Mouse (Mus musculus): ENCODE results near the gene Slc17a1. TPM values are rescaled to one million over a fixed set of nuclear protein-coding genes. Genes with fewer than 3 reads are reported as not detected.

Slc17a1 gene
- polyA plus RNA-seq (2014; fragmentation: Nextera tagmentation; extraction: Ambion mirVana): 0.31 and 0.53 TPM in 2 replicates

GRCm38 (mm10) chr13:23867405-23867804, at the start of gene Slc17a1:
Gene Slc17a1, plus strand, starts transcription at chr13:23867750.
- H3K36me3 ChIP-seq (ENCODE audit: control insufficient read depth, insufficient read depth, low read length): no peaks in the 10 kb centered on the region
- H3K9ac ChIP-seq (ENCODE audit: low read length): no peak within 1 kb of the TSS
- no peaks in the 10 kb centered on the region for H3K9me3 ChIP-seq (ENCODE audit: control insufficient read depth, low read length)
- no peak for ATAC-seq (replicated peaks; ENCODE audit: low FRiP score, low TSS enrichment, low read depth)
- no peaks in the 10 kb centered on the region for H3K4me1 ChIP-seq (replicated peaks; ENCODE audit: control insufficient read depth, insufficient read depth, low read length)
- DNase-seq (ENCODE audit: low spot score): no peak
- H3K27ac ChIP-seq (ENCODE audit: low read depth): no peak within 1 kb of the TSS
- WGBS: 87% methylated on average over 7 of the region's 7 CpGs
- no peak within 1 kb of the TSS for H3K4me3 ChIP-seq (ENCODE audit: low read depth, low read length)
- H3K4me2 ChIP-seq (ENCODE audit: low read length): no peak within 1 kb of the TSS
- no peaks in the 10 kb centered on the region for H3K27me3 ChIP-seq (replicated peaks; ENCODE audit: control insufficient read depth, insufficient read depth, low read length)

- H3K4me1 ChIP-seq (replicated peaks; ENCODE audit: control insufficient read depth, insufficient read depth, low read length): no peaks in the 10 kb centered on the region
- H3K4me2 ChIP-seq (ENCODE audit: low read length): no peak overlapping the region
- DNase-seq (ENCODE audit: low spot score): no peak
- no peaks in the 10 kb centered on the region for H3K27me3 ChIP-seq (replicated peaks; ENCODE audit: control insufficient read depth, insufficient read depth, low read length)
- H3K9ac ChIP-seq (ENCODE audit: low read length): no peak overlapping the region
- no peaks in the 10 kb centered on the region for H3K9me3 ChIP-seq (ENCODE audit: control insufficient read depth, low read length)
- 66% methylated on average over 4 of the region's 4 CpGs for WGBS
- H3K27ac ChIP-seq (ENCODE audit: low read depth): no peak overlapping the region
- H3K36me3 ChIP-seq (ENCODE audit: control insufficient read depth, insufficient read depth, low read length): no peaks in the 10 kb centered on the region
- no peak overlapping the region for H3K4me3 ChIP-seq (ENCODE audit: low read depth, low read length)
- ATAC-seq (replicated peaks; ENCODE audit: low FRiP score, low TSS enrichment, low read depth): no peak
Observed at GRCm38 (mm10) chr13:23820179-23820940, 47.2 kb upstream of the Slc17a1 start.

GRCm38 (mm10) chr13:23822213-23822612, 45.3 kb upstream of the Slc17a1 start:
- no peaks in the 10 kb centered on the region for H3K9me3 ChIP-seq (ENCODE audit: control insufficient read depth, low read length)

GRCm38 (mm10) chr13:23826606-23827005, 40.9 kb upstream of the Slc17a1 start:
- Histone ChIP-seq H3K4me1 (replicated peaks; ENCODE audit: control insufficient read depth, insufficient read depth, low read length) (no peaks in the 10 kb centered on the region), H3K27me3 (replicated peaks; ENCODE audit: control insufficient read depth, insufficient read depth, low read length) (no peaks in the 10 kb centered on the region), H3K9ac (ENCODE audit: low read length) (no peak overlapping the region), H3K4me3 (ENCODE audit: low read depth, low read length) (no peak overlapping the region), H3K4me2 (ENCODE audit: low read length) (no peak overlapping the region), H3K27ac (ENCODE audit: low read depth) (no peak overlapping the region), H3K9me3 (ENCODE audit: control insufficient read depth, low read length) (no peaks in the 10 kb centered on the region), H3K36me3 (ENCODE audit: control insufficient read depth, insufficient read depth, low read length) (no peaks in the 10 kb centered on the region)
- ATAC-seq (replicated peaks; ENCODE audit: low FRiP score, low TSS enrichment, low read depth) (no peak), DNase-seq (ENCODE audit: low spot score) (no peak)
- WGBS: 74% methylated on average over 3 of the region's 3 CpGs

More at GRCm38 (mm10) chr13:23822213-23822612, 45.3 kb upstream of the Slc17a1 start:
- Histone ChIP-seq H3K36me3 (ENCODE audit: control insufficient read depth, insufficient read depth, low read length) (no peaks in the 10 kb centered on the region), H3K27ac (ENCODE audit: low read depth) (no peak overlapping the region), H3K4me2 (ENCODE audit: low read length) (no peak overlapping the region), H3K9ac (ENCODE audit: low read length) (no peak overlapping the region), H3K4me1 (replicated peaks; ENCODE audit: control insufficient read depth, insufficient read depth, low read length) (no peaks in the 10 kb centered on the region), H3K27me3 (replicated peaks; ENCODE audit: control insufficient read depth, insufficient read depth, low read length) (no peaks in the 10 kb centered on the region), H3K4me3 (ENCODE audit: low read depth, low read length) (no peak overlapping the region)
- DNase-seq (ENCODE audit: low spot score) (no peak), ATAC-seq (replicated peaks; ENCODE audit: low FRiP score, low TSS enrichment, low read depth) (no peak)
- WGBS: 72% methylated on average over 3 of the region's 3 CpGs

- ATAC-seq (replicated peaks; ENCODE audit: low FRiP score, low TSS enrichment, low read depth): no peak
- no peaks in the 10 kb centered on the region for H3K4me1 ChIP-seq (replicated peaks; ENCODE audit: control insufficient read depth, insufficient read depth, low read length)
- H3K36me3 ChIP-seq (ENCODE audit: control insufficient read depth, insufficient read depth, low read length): no peaks in the 10 kb centered on the region
- no peak overlapping the region for H3K4me2 ChIP-seq (ENCODE audit: low read length)
- 5% methylated on average over 6 of the region's 6 CpGs for WGBS
- no peak overlapping the region for H3K27ac ChIP-seq (ENCODE audit: low read depth)
- no peak overlapping the region for H3K9ac ChIP-seq (ENCODE audit: low read length)
- H3K4me3 ChIP-seq (ENCODE audit: low read depth, low read length): no peak overlapping the region
- H3K27me3 ChIP-seq (replicated peaks; ENCODE audit: control insufficient read depth, insufficient read depth, low read length): no peaks in the 10 kb centered on the region
- peak; percentile 61 for DNase-seq (ENCODE audit: low spot score)
- H3K9me3 ChIP-seq (ENCODE audit: control insufficient read depth, low read length): no peaks in the 10 kb centered on the region
Observed at GRCm38 (mm10) chr13:23833053-23833452, 34.5 kb upstream of the Slc17a1 start.

- no peaks in the 10 kb centered on the region for H3K4me1 ChIP-seq (replicated peaks; ENCODE audit: control insufficient read depth, insufficient read depth, low read length)
- WGBS: 92% methylated on average over 5 of the region's 5 CpGs
- DNase-seq (ENCODE audit: low spot score) (no peak), ATAC-seq (replicated peaks; ENCODE audit: low FRiP score, low TSS enrichment, low read depth) (no peak)
- H3K4me3 ChIP-seq (ENCODE audit: low read depth, low read length): no peak overlapping the region
- no peaks in the 10 kb centered on the region for H3K27me3 ChIP-seq (replicated peaks; ENCODE audit: control insufficient read depth, insufficient read depth, low read length)
- H3K9ac ChIP-seq (ENCODE audit: low read length): no peak overlapping the region
- H3K36me3 ChIP-seq (ENCODE audit: control insufficient read depth, insufficient read depth, low read length): no peaks in the 10 kb centered on the region
- H3K4me2 ChIP-seq (ENCODE audit: low read length): no peak overlapping the region
- no peaks in the 10 kb centered on the region for H3K9me3 ChIP-seq (ENCODE audit: control insufficient read depth, low read length)
- no peak overlapping the region for H3K27ac ChIP-seq (ENCODE audit: low read depth)
Observed at GRCm38 (mm10) chr13:23834836-23835235, 32.7 kb upstream of the Slc17a1 start.

GRCm38 (mm10) chr13:23836630-23837029, 30.9 kb upstream of the Slc17a1 start:
- no peak for DNase-seq (ENCODE audit: low spot score)
- no peak overlapping the region for H3K4me2 ChIP-seq (ENCODE audit: low read length)
- H3K4me3 ChIP-seq (ENCODE audit: low read depth, low read length): no peak overlapping the region
- ATAC-seq (replicated peaks; ENCODE audit: low FRiP score, low TSS enrichment, low read depth): no peak
- H3K9me3 ChIP-seq (ENCODE audit: control insufficient read depth, low read length): no peaks in the 10 kb centered on the region
- H3K9ac ChIP-seq (ENCODE audit: low read length): no peak overlapping the region
- no peak overlapping the region for H3K27ac ChIP-seq (ENCODE audit: low read depth)
- no peaks in the 10 kb centered on the region for H3K36me3 ChIP-seq (ENCODE audit: control insufficient read depth, insufficient read depth, low read length)
- WGBS: 93% methylated on average over 5 of the region's 5 CpGs
- no peaks in the 10 kb centered on the region for H3K27me3 ChIP-seq (replicated peaks; ENCODE audit: control insufficient read depth, insufficient read depth, low read length)
- no peaks in the 10 kb centered on the region for H3K4me1 ChIP-seq (replicated peaks; ENCODE audit: control insufficient read depth, insufficient read depth, low read length)

- Histone ChIP-seq H3K4me1 (replicated peaks; ENCODE audit: control insufficient read depth, insufficient read depth, low read length) (no peaks in the 10 kb centered on the region), H3K9me3 (ENCODE audit: control insufficient read depth, low read length) (no peaks in the 10 kb centered on the region), H3K9ac (ENCODE audit: low read length) (no peak within 1 kb of the TSS), H3K27me3 (replicated peaks; ENCODE audit: control insufficient read depth, insufficient read depth, low read length) (no peaks in the 10 kb centered on the region), H3K27ac (ENCODE audit: low read depth) (no peak within 1 kb of the TSS), H3K4me3 (ENCODE audit: low read depth, low read length) (no peak within 1 kb of the TSS), H3K4me2 (ENCODE audit: low read length) (no peak within 1 kb of the TSS), H3K36me3 (ENCODE audit: control insufficient read depth, insufficient read depth, low read length) (no peaks in the 10 kb centered on the region)
- WGBS: 73% methylated on average over 2 of the region's 2 CpGs
- DNase-seq (ENCODE audit: low spot score) (no peak), ATAC-seq (replicated peaks; ENCODE audit: low FRiP score, low TSS enrichment, low read depth) (no peak)
Observed at GRCm38 (mm10) chr13:23839308-23839707, 28.2 kb upstream of the Slc17a1 start, which contains the start of gene Slc17a3. Gene Slc17a3, plus strand, starts transcription at chr13:23839434.

GRCm38 (mm10) chr13:23845851-23846250, 21.7 kb upstream of the Slc17a1 start:
- ATAC-seq (replicated peaks; ENCODE audit: low FRiP score, low TSS enrichment, low read depth) (no peak), DNase-seq (ENCODE audit: low spot score) (no peak)
- Histone ChIP-seq H3K9me3 (ENCODE audit: control insufficient read depth, low read length) (no peaks in the 10 kb centered on the region), H3K27ac (ENCODE audit: low read depth) (no peak overlapping the region), H3K4me3 (ENCODE audit: low read depth, low read length) (no peak overlapping the region), H3K4me2 (ENCODE audit: low read length) (no peak overlapping the region), H3K4me1 (replicated peaks; ENCODE audit: control insufficient read depth, insufficient read depth, low read length) (no peaks in the 10 kb centered on the region), H3K36me3 (ENCODE audit: control insufficient read depth, insufficient read depth, low read length) (no peaks in the 10 kb centered on the region), H3K27me3 (replicated peaks; ENCODE audit: control insufficient read depth, insufficient read depth, low read length) (no peaks in the 10 kb centered on the region), H3K9ac (ENCODE audit: low read length) (no peak overlapping the region)
- WGBS: 85% methylated on average over 4 of the region's 4 CpGs
